Mouse (Mus musculus) small intestine, adult 2 months (tissue): ENCODE measurements at regions not wholly inside any gene's neighbourhood (a gene's known extent, or its start where the extent isn't known, plus 50 kb on each side); places are given as distances from the start of the nearest gene placed in this dataset.

Experiments
- H3K27ac ChIP-seq: fragments of 200-500 bp; 2 replicates; pipeline ENCODE4 v1.5.1; 2012; ENCODE audit warnings: low read depth, low read length, control low read depth, inconsistent platforms; ENCODE audit not compliant: insufficient read depth
- H3K27me3 ChIP-seq: fragments of 200-500 bp; 2 replicates; pipeline ENCODE4 v1.6.1; 2012; ENCODE audit warnings: mild to moderate bottlenecking, moderate library complexity, low read length, inconsistent platforms; ENCODE audit not compliant: control insufficient read depth, insufficient read depth
- H3K36me3 ChIP-seq: fragments of 200-500 bp; 2 replicates; pipeline ENCODE4 v1.6.1; 2012; ENCODE audit warnings: mild to moderate bottlenecking, low read length, control low read depth, inconsistent platforms; ENCODE audit not compliant: control insufficient read depth, insufficient read depth
- H3K4me1 ChIP-seq: fragments of 200-500 bp; 2 replicates; pipeline ENCODE4 v1.6.1; 2012; ENCODE audit warnings: low read length, inconsistent platforms, mixed read lengths; ENCODE audit not compliant: control insufficient read depth, insufficient read depth, insufficient read length
- H3K4me3 ChIP-seq: fragments of 200-500 bp; 2 replicates; pipeline ENCODE4 v1.5.1; 2012; ENCODE audit warnings: low read depth, mild to moderate bottlenecking, control low read depth, inconsistent platforms, low read length, moderate library complexity
- CTCF ChIP-seq: fragments of 200-500 bp; IDR thresholded peaks from 2 replicates; pipeline ENCODE4 v1.5.1; 2012; ENCODE audit warnings: low read depth, mild to moderate bottlenecking, control low read depth, inconsistent platforms, low read length, moderate library complexity, mixed read lengths; ENCODE audit not compliant: insufficient replicate concordance, insufficient read length; ENCODE audit errors: extremely low read depth
- POLR2A ChIP-seq: fragments of 200-500 bp; IDR thresholded peaks from 2 replicates; pipeline ENCODE4 v1.6.1; 2012; ENCODE audit warnings: low read depth, mild to moderate bottlenecking, control low read depth, inconsistent platforms, low read length, moderate library complexity
- WGBS: fragments of 180-500 bp; shearing (Covaris S2); methylation state at CpG from one replicate; pipeline ENCODE4 v1.1.7; 2018; 5-methylcytosine and 5-hydroxymethylcytosine counted together

DNA sequence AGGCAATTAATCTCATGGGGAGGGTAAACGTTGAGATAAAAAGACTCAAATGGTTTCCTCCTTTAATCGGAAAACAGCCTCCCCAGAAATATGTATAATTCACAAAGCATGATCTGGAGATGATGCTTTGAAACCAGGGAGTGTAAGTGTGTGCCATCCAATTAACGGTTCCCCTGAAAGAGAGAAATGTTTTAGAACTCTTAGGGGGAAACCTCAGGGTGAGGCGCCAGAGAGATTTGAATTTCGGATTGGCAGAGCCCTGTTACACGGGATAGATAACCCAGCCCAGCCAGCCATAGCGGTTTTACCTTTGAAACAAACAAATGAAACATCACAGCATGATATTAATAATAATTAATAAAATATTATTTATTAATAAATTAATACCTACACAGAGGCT lies 168.1 kb upstream of the Fn1 start:
- WGBS: 79% methylated on average over 7 of the region's 7 CpGs
- no peak overlapping the region for H3K27ac ChIP-seq
- TF ChIP-seq CTCF: no peak
- TF ChIP-seq POLR2A: no peak

DNA sequence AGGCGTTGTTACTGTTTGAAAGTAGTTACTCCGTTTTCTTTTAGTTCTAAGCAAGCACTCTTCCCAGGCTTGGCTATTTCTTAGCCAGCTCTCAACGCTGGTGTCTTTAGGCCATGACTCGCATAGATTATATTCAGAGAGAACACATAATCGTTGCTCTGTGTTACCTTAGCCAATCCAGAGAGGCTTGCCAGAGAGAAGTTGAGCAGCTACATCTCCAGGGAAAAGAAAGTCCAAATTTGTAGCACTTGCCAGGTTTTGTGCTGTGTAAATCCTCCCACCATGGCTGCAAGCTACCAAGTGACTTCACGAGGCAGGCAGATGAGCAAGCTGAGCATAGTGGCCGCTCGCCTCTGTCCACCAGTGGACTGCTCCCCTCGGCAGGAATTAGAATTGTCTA lies 163.3 kb upstream of the Fn1 start:
- Histone ChIP-seq H3K27ac (no peak overlapping the region), H3K4me1 (no peaks in the 10 kb centered on the region), H3K4me3 (no peak overlapping the region), H3K36me3 (no peaks in the 10 kb centered on the region), H3K27me3 (no peaks in the 10 kb centered on the region)
- 88% methylated on average over 9 of the region's 9 CpGs for WGBS
- no peak for TF ChIP-seq CTCF
- TF ChIP-seq POLR2A: no peak

More for the DNA sequence above, 168.1 kb upstream of the Fn1 start:
- H3K36me3 ChIP-seq: no peaks in the 10 kb centered on the region
- no peak overlapping the region for H3K4me3 ChIP-seq
- no peaks in the 10 kb centered on the region for H3K4me1 ChIP-seq
- H3K27me3 ChIP-seq: no peaks in the 10 kb centered on the region

DNA sequence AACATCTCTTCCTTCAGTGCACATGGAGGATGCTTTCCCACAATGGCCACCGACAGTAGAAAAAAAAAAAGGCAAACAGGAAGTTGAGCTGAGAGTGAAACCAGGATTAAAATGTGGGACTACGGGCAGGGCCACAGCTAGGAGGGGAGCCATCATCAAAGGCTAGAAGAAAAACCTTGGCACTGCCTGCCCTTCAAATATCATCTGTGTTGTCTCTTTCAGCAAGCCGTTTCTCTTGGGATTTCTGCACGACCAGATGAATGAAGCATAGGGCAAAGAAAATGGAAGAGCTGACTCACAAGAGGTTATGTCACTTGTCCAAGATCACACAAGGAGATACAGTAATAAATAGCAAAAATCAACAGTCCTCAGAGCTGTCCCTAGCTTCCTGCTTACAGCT lies 161.1 kb upstream of the Fn1 start:
- H3K36me3 ChIP-seq: no peaks in the 10 kb centered on the region
- WGBS: 82% methylated on average over 4 of the region's 4 CpGs
- H3K4me1 ChIP-seq: no peaks in the 10 kb centered on the region
- H3K27me3 ChIP-seq: no peaks in the 10 kb centered on the region
- no peak overlapping the region for H3K4me3 ChIP-seq
- no peak for TF ChIP-seq CTCF
- no peak for TF ChIP-seq POLR2A
- H3K27ac ChIP-seq: no peak overlapping the region

DNA sequence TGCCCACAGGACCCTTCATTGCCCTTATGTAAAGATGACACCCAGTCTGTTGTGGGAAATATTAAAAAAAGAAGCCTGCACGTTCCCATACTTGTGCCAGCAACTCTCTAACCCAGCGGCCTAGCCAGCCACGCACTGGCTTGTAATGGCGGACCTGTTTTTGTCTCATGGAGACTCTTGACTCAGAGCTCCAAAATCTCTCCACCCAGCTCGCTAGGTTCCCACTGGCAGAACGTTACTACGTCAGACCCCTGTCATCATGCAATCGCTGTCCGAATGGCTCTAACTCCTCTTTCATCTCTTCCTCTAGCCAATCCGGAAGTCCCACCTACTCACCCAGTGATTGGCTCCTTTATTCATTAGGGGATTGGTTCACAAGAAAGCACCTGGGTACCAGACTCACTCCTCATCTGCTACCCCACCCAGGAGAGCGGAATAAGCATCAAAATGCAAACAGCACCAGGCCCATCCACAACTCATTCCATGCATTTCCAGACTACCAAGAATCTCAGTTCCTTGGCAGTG lies 159.2 kb upstream of the Fn1 start:
- no peak overlapping the region for H3K27ac ChIP-seq
- H3K27me3 ChIP-seq: no peaks in the 10 kb centered on the region
- WGBS: 94% methylated on average over 11 of the region's 11 CpGs
- H3K36me3 ChIP-seq: no peaks in the 10 kb centered on the region
- TF ChIP-seq POLR2A: no peak
- TF ChIP-seq CTCF: no peak
- no peaks in the 10 kb centered on the region for H3K4me1 ChIP-seq
- no peak overlapping the region for H3K4me3 ChIP-seq

DNA sequence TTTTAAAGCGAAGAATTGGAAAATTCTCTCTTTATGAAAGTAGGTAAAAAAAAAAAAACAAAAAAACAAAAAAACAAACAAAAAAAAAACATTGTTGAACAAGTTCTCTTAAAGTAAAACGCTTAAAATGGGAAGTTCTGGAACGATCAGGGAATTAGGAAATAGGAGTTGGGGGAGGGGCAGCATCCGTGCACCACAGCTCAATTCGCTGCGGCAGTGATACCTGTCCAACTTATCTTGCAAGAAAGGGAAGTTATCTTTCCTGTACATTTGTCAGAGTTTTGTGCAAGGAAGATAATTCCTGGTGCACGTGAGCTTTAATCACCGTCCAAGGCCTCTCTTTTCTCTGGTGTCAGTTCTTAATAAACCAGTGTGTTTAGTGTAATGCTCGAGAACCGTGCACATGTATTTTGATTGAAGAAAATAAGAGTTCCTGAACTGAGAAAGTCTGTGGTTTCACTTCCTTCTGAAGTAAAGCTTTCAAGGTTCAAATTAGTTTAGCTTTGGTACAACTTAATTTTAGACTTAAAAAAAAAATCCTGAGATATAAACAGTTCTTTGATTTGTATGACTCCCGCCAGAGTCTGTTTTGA lies 158.3 kb upstream of the Fn1 start:
- 70% methylated on average over 11 of the region's 11 CpGs for WGBS
- H3K4me1 ChIP-seq: no peaks in the 10 kb centered on the region
- H3K27me3 ChIP-seq: no peaks in the 10 kb centered on the region
- no peak overlapping the region for H3K4me3 ChIP-seq
- H3K27ac ChIP-seq: no peak overlapping the region
- TF ChIP-seq POLR2A: no peak
- no peak for TF ChIP-seq CTCF
- no peaks in the 10 kb centered on the region for H3K36me3 ChIP-seq

DNA sequence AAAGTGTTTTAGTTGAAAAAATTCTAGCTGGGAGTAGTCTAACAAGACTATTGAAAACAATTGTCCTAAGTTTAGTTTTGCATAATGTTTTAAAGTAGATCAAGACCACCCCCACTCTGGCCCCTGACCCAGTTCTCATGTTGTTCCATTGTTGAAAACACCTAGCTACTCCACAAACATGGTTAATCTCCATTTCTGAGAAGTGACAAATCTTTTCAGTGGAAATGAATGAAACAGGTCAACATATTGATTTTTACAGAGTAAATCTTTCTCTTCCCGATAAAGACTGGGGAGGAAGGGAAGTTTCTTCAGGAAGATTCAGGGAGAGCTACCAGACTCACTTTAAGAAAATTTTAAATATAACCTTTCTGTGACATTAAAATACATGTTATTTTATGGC lies 155.0 kb upstream of the Fn1 start:
- H3K4me3 ChIP-seq: no peak overlapping the region
- no peaks in the 10 kb centered on the region for H3K27me3 ChIP-seq
- TF ChIP-seq CTCF: no peak
- TF ChIP-seq POLR2A: no peak
- H3K27ac ChIP-seq: no peak overlapping the region
- no peaks in the 10 kb centered on the region for H3K4me1 ChIP-seq
- no peaks in the 10 kb centered on the region for H3K36me3 ChIP-seq
- WGBS: 34% methylated on average over 1 of the region's 1 CpGs

DNA sequence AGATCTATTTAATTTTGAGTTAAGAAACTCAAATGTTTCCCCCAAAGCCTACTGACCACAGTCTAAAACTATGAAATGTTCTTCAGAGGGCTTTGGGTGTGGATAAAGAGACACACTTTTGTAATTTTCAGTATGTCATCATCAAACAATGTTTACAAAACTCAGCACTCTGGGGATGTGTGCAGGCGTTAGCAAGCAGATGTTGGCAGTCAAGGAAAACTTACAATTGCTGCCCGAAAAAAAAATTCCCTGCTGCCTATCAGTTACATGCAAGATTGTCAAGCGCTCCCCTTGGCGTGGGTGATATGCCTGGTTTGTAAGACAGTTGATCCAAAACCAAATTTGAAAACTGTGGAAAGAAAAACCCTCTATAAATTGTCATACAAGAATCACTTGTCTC lies 154.6 kb upstream of the Fn1 start:
- TF ChIP-seq CTCF: no peak
- no peak for TF ChIP-seq POLR2A
- 39% methylated on average over 4 of the region's 4 CpGs for WGBS
- H3K27ac ChIP-seq: no peak overlapping the region
- H3K27me3 ChIP-seq: no peaks in the 10 kb centered on the region
- no peak overlapping the region for H3K4me3 ChIP-seq
- no peaks in the 10 kb centered on the region for H3K36me3 ChIP-seq
- H3K4me1 ChIP-seq: no peaks in the 10 kb centered on the region
